Mouse (Mus musculus): ENCODE results near the gene Rasgef1b. TPM values are rescaled to one million over a fixed set of nuclear protein-coding genes. Genes with fewer than 3 reads are reported as not detected.
A peak's percentile ranks its signal among the peaks of the same experiment; 100 is the strongest.

Rasgef1b gene
- total and polyA plus RNA-seq, 3 experiments: 0.17 to 0.26 (median 0.21) TPM

GRCm38 (mm10) chr5:99457291-99457690 is 271.6 kb downstream of the Rasgef1b start:
- peaks cover 0 to 10% of the 10 kb centered on the region in 2 experiments; a peak in 2 of 4 replicates for H3K4me1 ChIP-seq (ENCODE audit: control insufficient read depth in 1 of 2, insufficient read depth in 2 of 2)

GRCm38 (mm10) chr5:99451939-99452338 is 276.9 kb downstream of the Rasgef1b start:
- DNase-seq (ENCODE audit: extremely low read depth): peak; percentile 67
- H3K4me3 ChIP-seq (replicated peaks in 1 of 3; ENCODE audit: low read depth in 2 of 3, low read length in 2 of 3, poor library complexity in 1 of 3): no peak overlapping the region
- peaks cover 3% of the 10 kb centered on the region for H3K9me3 ChIP-seq (replicated peaks; ENCODE audit: low read length)
- H3K4me2 ChIP-seq (ENCODE audit: insufficient read depth, low read depth, poor library complexity, severe bottlenecking): no peak overlapping the region
- dilution Hi-C loops (cut with MboI; ENCODE audit: extremely low pct_ligation_motif_present, extremely low pct_unique_long_range_greater_than_20kb, low sequenced_read_pairs) (no loop called here), in situ Hi-C loops (cut with MboI; ENCODE audit: low pct_ligation_motif_present, low pct_unique_long_range_greater_than_20kb, low sequenced_read_pairs) (no loop called here)
- peak; percentile 77 for TF ChIP-seq ETS1 (conservative IDR thresholded peaks at IDR 0.05; ENCODE audit: low read depth, low read length)
- no peak for TF ChIP-seq BHLHE40 (IDR thresholded peaks at IDR 0.05; ENCODE audit: low read depth, low read length)
- TF ChIP-seq TCF12 (IDR thresholded peaks at IDR 0.05; ENCODE audit: low read depth, low read length): no peak
- TF ChIP-seq JUN (IDR thresholded peaks at IDR 0.05; ENCODE audit: insufficient read depth, low read depth, low read length): no peak
- no peak overlapping the region for H3K9ac ChIP-seq (ENCODE audit: insufficient read depth, low read depth)
- peaks cover 0 to 11% of the 10 kb centered on the region in 2 experiments; a peak in 2 of 4 replicates for H3K4me1 ChIP-seq (ENCODE audit: control insufficient read depth in 1 of 2, insufficient read depth in 2 of 2)
- H3K27ac ChIP-seq (ENCODE audit: insufficient read depth, low read depth): no peak overlapping the region
- H3K27me3 ChIP-seq (replicated peaks): no peaks in the 10 kb centered on the region
- H3K36me3 ChIP-seq (replicated peaks in 1 of 2; ENCODE audit: control insufficient read depth in 1 of 2, insufficient read depth in 1 of 2, low read length in 1 of 2): no peaks in the 10 kb centered on the region
- no peaks in the 10 kb centered on the region for H3K79me2 ChIP-seq (replicated peaks; ENCODE audit: control insufficient read depth, extremely low read depth, insufficient read depth, poor library complexity, severe bottlenecking)

More at GRCm38 (mm10) chr5:99457291-99457690, 271.6 kb downstream of the Rasgef1b start:
- Histone ChIP-seq H3K36me3 (replicated peaks in 1 of 2; ENCODE audit: control insufficient read depth in 1 of 2, insufficient read depth in 1 of 2, low read length in 1 of 2) (no peaks in the 10 kb centered on the region), H3K9ac (ENCODE audit: insufficient read depth, low read depth) (no peak overlapping the region), H3K27me3 (replicated peaks) (no peaks in the 10 kb centered on the region), H3K79me2 (replicated peaks; ENCODE audit: control insufficient read depth, extremely low read depth, insufficient read depth, poor library complexity, severe bottlenecking) (no peaks in the 10 kb centered on the region), H3K9me3 (replicated peaks; ENCODE audit: low read length) (peaks cover 3% of the 10 kb centered on the region), H3K4me2 (ENCODE audit: insufficient read depth, low read depth, poor library complexity, severe bottlenecking) (no peak overlapping the region), H3K27ac (ENCODE audit: insufficient read depth, low read depth) (no peak overlapping the region), H3K4me3 (replicated peaks in 1 of 3; ENCODE audit: low read depth in 2 of 3, low read length in 2 of 3, poor library complexity in 1 of 3) (no peak overlapping the region)
- no peak for DNase-seq (ENCODE audit: extremely low read depth)
- in situ Hi-C loops (cut with MboI; ENCODE audit: low pct_ligation_motif_present, low pct_unique_long_range_greater_than_20kb, low sequenced_read_pairs) (no loop called here), dilution Hi-C loops (cut with MboI; ENCODE audit: extremely low pct_ligation_motif_present, extremely low pct_unique_long_range_greater_than_20kb, low sequenced_read_pairs) (no loop called here)
- TF ChIP-seq USF1 (IDR thresholded peaks at IDR 0.05; ENCODE audit: low read depth, low read length) (no peak), CTCF (conservative IDR thresholded peaks at IDR 0.05 in 1 of 2, IDR thresholded peaks at IDR 0.05 in 1 of 2; ENCODE audit: low read depth in 2 of 2, low read length in 2 of 2) (no peak), MAZ (IDR thresholded peaks at IDR 0.05; ENCODE audit: low read depth, low read length) (no peak), GABPA (IDR thresholded peaks at IDR 0.05; ENCODE audit: insufficient replicate concordance, low read depth, low read length) (no peak), SIN3A (IDR thresholded peaks at IDR 0.05; ENCODE audit: low read length) (no peak), MAFK (IDR thresholded peaks at IDR 0.05; ENCODE audit: insufficient replicate concordance, low read length) (no peak), UBTF (IDR thresholded peaks at IDR 0.05; ENCODE audit: low read depth, low read length) (no peak)

GRCm38 (mm10) chr5:99451416-99451815 is 277.4 kb downstream of the Rasgef1b start:
- Histone ChIP-seq H3K9me3 (replicated peaks; ENCODE audit: low read length) (peaks cover 3% of the 10 kb centered on the region), H3K4me1 (ENCODE audit: control insufficient read depth in 1 of 2, insufficient read depth in 2 of 2) (peaks cover 0 to 11% of the 10 kb centered on the region in 2 experiments; a peak in 2 of 4 replicates), H3K27ac (ENCODE audit: insufficient read depth, low read depth) (no peak overlapping the region), H3K9ac (ENCODE audit: insufficient read depth, low read depth) (no peak overlapping the region), H3K4me2 (ENCODE audit: insufficient read depth, low read depth, poor library complexity, severe bottlenecking) (no peak overlapping the region), H3K79me2 (replicated peaks; ENCODE audit: control insufficient read depth, extremely low read depth, insufficient read depth, poor library complexity, severe bottlenecking) (no peaks in the 10 kb centered on the region), H3K27me3 (replicated peaks) (no peaks in the 10 kb centered on the region), H3K36me3 (replicated peaks in 1 of 2; ENCODE audit: control insufficient read depth in 1 of 2, insufficient read depth in 1 of 2, low read length in 1 of 2) (no peaks in the 10 kb centered on the region), H3K4me3 (replicated peaks in 1 of 3; ENCODE audit: low read depth in 2 of 3, low read length in 2 of 3, poor library complexity in 1 of 3) (no peak overlapping the region)
- in situ Hi-C loops (cut with MboI; ENCODE audit: low pct_ligation_motif_present, low pct_unique_long_range_greater_than_20kb, low sequenced_read_pairs) (no loop called here), dilution Hi-C loops (cut with MboI; ENCODE audit: extremely low pct_ligation_motif_present, extremely low pct_unique_long_range_greater_than_20kb, low sequenced_read_pairs) (no loop called here)
- DNase-seq (ENCODE audit: extremely low read depth): no peak
- TF ChIP-seq USF1 (IDR thresholded peaks at IDR 0.05; ENCODE audit: low read depth, low read length): no peak
- no peak for TF ChIP-seq JUN (IDR thresholded peaks at IDR 0.05; ENCODE audit: insufficient read depth, low read depth, low read length)
- TF ChIP-seq ZKSCAN1 (IDR thresholded peaks at IDR 0.05; ENCODE audit: borderline replicate concordance, low read depth, low read length): no peak
- no peak for TF ChIP-seq RAD21 (IDR thresholded peaks at IDR 0.05; ENCODE audit: low read depth, low read length)
- no peak for TF ChIP-seq TBP (conservative IDR thresholded peaks at IDR 0.05; ENCODE audit: low read depth, low read length)
- no peak for TF ChIP-seq MAFK (IDR thresholded peaks at IDR 0.05; ENCODE audit: insufficient replicate concordance, low read length)
- no peak for TF ChIP-seq POLR2A (IDR thresholded peaks at IDR 0.05; ENCODE audit: low read depth, low read length)
- TF ChIP-seq SIN3A (IDR thresholded peaks at IDR 0.05; ENCODE audit: low read length): no peak
- no peak for TF ChIP-seq EP300 (IDR thresholded peaks at IDR 0.05; ENCODE audit: low read length)
- TF ChIP-seq POLR2AphosphoS2 (IDR thresholded peaks at IDR 0.05; ENCODE audit: low read depth, low read length): no peak
- no peak for TF ChIP-seq NELFE (IDR thresholded peaks at IDR 0.05; ENCODE audit: low read depth, low read length)
- TF ChIP-seq CHD2 (IDR thresholded peaks at IDR 0.05; ENCODE audit: low read length): no peak
- TF ChIP-seq RCOR1 (conservative IDR thresholded peaks at IDR 0.05; ENCODE audit: low read depth, low read length): no peak
- TF ChIP-seq PAX5 (IDR thresholded peaks at IDR 0.05; ENCODE audit: low read length): no peak
- no peak for TF ChIP-seq ELF1 (IDR thresholded peaks at IDR 0.05; ENCODE audit: low read depth, low read length)
- no peak for TF ChIP-seq ZC3H11A (IDR thresholded peaks at IDR 0.05; ENCODE audit: low read depth, low read length)
- TF ChIP-seq MYC (IDR thresholded peaks at IDR 0.05; ENCODE audit: low read depth, low read length): no peak
